Mouse (Mus musculus): ENCODE data around the gene Zcchc4. TPM values are rescaled to one million over a fixed set of nuclear protein-coding genes. Genes with fewer than 3 reads are reported as not detected.

Zcchc4 gene
- polyA plus RNA-seq, 1 experiment = 5.2 TPM

DNA sequence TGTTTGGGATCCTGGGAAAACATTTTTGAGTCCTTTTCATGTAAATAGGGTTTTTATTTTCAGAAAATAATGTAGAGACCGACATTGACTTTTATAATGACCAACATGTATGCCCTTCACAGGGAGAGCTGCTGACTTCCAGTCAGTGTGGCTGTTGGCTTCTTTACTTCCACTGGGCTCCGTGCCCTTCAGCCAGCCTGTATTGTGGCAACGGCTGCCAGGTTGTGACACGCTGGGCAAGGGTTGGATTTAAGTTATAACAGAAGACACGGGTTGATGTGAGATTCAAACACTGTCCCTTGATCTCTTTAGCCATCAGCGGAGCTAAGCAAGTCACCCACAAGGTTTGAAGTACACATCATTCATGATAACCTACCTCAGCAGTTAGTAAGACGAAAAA, 43.5 kb downstream of the Zcchc4 start:
- Histone ChIP-seq H3K4me3 (ENCODE audit: insufficient read depth, low read depth, low read length) (no peak overlapping the region), H3K27ac (replicated peaks; ENCODE audit: low read depth, low read length) (no peak overlapping the region), H3K4me1 (ENCODE audit: control insufficient read depth, insufficient read depth, insufficient read length, low read length) (no peaks in the 10 kb centered on the region)

DNA sequence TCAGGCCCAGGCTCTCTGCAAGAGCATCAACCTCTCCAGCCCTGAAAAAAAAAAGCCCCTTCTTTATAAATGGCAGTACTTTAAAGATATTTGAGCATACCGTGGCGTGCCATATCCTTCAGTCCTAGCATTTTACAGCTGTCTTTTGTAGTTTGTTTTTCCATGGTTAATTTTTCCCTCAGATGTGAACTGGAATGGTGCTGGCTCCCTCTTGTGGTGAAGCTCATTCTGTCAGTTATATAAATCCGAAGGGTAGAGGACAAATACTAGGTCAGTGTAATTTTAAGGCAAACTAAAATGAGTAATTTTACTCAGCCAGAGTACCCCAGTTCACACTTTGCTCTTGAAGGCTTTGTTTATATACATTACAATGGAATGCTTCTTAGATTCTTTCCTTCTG, 46.5 kb downstream of the Zcchc4 start:
- no peak overlapping the region for H3K27ac ChIP-seq (replicated peaks; ENCODE audit: low read depth, low read length)
- no peaks in the 10 kb centered on the region for H3K4me1 ChIP-seq (ENCODE audit: control insufficient read depth, insufficient read depth, insufficient read length, low read length)
- no peak overlapping the region for H3K4me3 ChIP-seq (ENCODE audit: insufficient read depth, low read depth, low read length)

DNA sequence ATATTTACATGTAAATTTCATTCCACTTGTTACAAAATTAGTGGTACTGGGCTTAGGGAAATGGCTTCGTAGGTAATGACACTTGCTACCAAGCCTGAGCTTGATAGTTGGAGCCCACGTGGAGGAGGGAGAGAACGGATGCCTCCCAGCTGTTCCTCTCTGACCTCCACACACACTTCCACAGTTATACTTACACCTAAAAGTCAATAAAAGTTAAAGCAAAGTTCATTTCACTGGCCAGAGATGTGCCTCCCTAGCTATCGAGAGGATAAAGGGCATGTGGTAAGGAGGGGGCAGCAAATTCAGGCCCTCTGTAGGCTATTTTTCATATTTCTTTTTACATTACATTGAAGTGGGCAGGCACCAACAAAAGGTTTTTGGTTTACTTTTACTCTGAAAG, 52.7 kb downstream of the Zcchc4 start:
- Histone ChIP-seq H3K4me1 (ENCODE audit: control insufficient read depth, insufficient read depth, insufficient read length, low read length) (no peaks in the 10 kb centered on the region), H3K4me3 (ENCODE audit: insufficient read depth, low read depth, low read length) (no peak overlapping the region)

DNA sequence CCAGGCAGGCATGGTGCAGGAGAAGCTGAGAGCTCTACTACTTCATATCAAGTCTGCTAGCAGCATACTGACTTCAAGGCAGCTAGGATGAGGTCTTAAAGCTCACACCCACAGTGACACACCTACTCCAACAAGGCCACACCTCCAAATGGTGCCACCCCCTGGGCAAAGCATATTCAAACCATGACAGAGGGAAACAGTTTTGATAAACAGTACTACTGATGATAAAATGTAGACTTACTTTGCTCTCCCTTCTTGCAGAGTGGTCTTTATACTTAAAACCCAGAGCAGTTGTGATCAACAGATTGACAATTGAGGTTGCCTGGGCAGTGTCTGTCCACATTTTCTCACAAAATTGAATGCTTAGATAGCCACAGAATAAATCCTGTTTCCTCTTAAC, 57.8 kb downstream of the Zcchc4 start:
- peaks cover 5% of the 10 kb centered on the region for H3K4me1 ChIP-seq (ENCODE audit: control insufficient read depth, insufficient read depth, insufficient read length, low read length)
- no peak overlapping the region for H3K27ac ChIP-seq (replicated peaks; ENCODE audit: low read depth, low read length)
- no peak overlapping the region for H3K4me3 ChIP-seq (ENCODE audit: insufficient read depth, low read depth, low read length)

More for the DNA sequence above, 52.7 kb downstream of the Zcchc4 start:
- H3K27ac ChIP-seq (replicated peaks; ENCODE audit: low read depth, low read length) = no peak overlapping the region

DNA sequence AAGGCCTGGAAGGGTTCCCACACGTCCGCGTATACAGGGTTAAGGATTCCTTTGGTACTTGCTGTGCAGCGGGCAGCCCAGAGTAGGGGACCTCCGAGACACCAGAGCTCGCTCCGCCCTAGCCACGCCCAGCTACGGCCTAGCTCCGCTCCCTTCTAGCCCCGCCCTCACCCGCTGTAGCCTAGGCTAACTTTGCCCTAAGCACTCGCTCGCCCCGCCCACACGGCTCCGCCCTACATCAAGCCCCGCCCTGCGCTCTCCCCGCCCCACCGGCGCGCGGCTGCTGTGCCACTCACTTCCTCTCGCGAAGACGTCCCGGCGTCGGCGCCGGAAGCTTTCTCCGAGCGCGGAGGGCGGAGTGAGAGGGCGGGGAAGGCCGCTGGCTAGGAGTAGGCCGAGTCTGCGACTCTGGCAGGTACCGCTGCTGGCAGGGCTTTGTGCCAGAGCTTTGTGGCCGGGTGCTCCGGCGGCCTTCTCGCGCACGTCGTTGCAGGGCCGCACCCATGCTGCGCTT, 58.6 kb downstream of the Zcchc4 start, which contains the start of gene Anapc4:
Gene Anapc4, plus strand, starts transcription at position 252 of the 514 bp plus-strand sequence.
- H3K4me3 ChIP-seq (ENCODE audit: insufficient read depth, low read depth, low read length) = peak within 1 kb of the TSS; percentile 78
- H3K27ac ChIP-seq (replicated peaks; ENCODE audit: low read depth, low read length) = peak within 1 kb of the TSS; percentile 37
- H3K4me1 ChIP-seq (ENCODE audit: control insufficient read depth, insufficient read depth, insufficient read length, low read length) = peaks cover 5% of the 10 kb centered on the region

DNA sequence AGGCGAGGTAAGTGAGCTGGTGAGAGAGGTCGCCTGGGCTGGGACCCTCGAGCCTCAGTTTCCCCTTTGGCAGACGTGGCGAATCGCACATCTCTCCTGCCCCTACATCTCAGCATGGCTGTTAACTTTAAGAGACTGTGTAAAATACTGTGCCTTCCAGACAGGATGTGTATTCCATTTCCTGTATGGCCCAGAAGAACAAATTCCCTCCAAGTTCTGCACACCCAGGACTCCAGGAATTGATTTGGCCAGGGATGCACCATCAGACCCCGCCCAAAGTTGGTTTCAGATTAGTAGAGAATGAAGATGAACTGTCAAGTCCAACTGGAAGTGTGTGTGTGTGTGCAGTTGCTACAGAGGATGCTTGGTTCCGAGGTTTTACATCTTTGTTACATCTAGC, 59.2 kb downstream of the Zcchc4 start:
- H3K27ac ChIP-seq (replicated peaks; ENCODE audit: low read depth, low read length) = peak overlapping the region; percentile 37
- peaks cover 5% of the 10 kb centered on the region for H3K4me1 ChIP-seq (ENCODE audit: control insufficient read depth, insufficient read depth, insufficient read length, low read length)
- H3K4me3 ChIP-seq (ENCODE audit: insufficient read depth, low read depth, low read length) = peak overlapping the region; percentile 78

DNA sequence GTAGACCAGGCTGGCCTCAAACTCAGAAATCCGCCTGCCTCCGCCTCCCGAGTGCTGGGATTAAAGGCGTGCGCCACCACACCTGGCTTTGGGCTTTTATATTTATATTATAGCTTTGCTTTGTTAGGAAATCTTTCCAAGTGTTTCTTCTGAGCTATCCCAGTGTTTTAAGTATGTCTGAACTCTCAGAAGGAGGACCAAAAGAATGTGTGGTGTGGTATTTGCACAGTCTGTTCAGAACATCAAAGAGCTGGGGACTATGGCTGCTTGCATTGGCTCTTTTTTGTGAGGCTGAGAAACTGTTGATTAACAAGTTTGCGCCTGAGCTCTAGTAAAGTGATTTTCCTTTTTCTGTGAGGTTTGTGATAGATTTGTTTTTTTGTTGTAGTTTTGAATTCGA, 69.1 kb downstream of the Zcchc4 start:
- Histone ChIP-seq H3K4me3 (ENCODE audit: insufficient read depth, low read depth, low read length) (no peak overlapping the region), H3K27ac (replicated peaks; ENCODE audit: low read depth, low read length) (no peak overlapping the region), H3K4me1 (ENCODE audit: control insufficient read depth, insufficient read depth, insufficient read length, low read length) (no peaks in the 10 kb centered on the region)

DNA sequence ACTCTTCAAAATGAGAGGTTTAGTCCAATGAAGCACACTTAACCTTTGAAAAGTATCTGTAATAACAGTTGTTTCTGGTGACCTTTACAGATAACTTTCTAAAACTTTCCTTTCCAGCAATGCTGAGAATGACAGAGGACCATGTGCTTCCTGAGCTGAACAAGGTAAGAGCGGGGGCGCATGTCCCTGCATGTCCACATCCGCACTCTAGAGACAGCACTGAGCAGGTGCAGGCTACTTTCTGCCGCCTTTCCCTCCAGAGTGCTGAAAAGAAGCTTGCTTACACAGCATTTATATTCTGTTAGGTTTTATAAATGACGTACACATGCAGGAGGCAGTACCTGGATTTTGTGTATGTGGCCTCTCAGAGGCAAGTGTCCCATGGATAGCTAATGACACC, 80.5 kb downstream of the Zcchc4 start:
- Histone ChIP-seq H3K4me3 (ENCODE audit: insufficient read depth, low read depth, low read length) (no peak overlapping the region), H3K27ac (replicated peaks; ENCODE audit: low read depth, low read length) (no peak overlapping the region), H3K4me1 (ENCODE audit: control insufficient read depth, insufficient read depth, insufficient read length, low read length) (no peaks in the 10 kb centered on the region)

DNA sequence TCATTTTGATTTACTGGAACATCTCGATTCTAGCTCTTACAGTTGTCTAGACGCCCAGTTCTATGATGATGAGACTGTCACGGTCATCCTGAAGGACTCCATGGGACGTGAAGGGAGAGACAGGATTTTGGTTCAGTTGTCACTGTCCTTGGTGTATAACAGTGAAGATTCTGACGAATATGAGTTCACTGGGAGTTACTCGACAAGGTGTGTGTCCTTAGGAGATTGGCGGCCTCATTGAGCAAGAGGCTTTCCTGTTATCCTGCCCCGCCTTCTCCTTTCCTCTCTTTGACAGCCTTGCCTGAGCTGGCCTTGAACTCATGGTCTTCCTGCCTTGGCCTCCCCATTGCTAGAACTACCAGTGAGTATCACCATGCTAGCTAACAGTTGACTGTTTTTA, 89.2 kb downstream of the Zcchc4 start:
- no peak overlapping the region for H3K27ac ChIP-seq (replicated peaks; ENCODE audit: low read depth, low read length)
- H3K4me1 ChIP-seq (ENCODE audit: control insufficient read depth, insufficient read depth, insufficient read length, low read length) = no peaks in the 10 kb centered on the region
- H3K4me3 ChIP-seq (ENCODE audit: insufficient read depth, low read depth, low read length) = no peak overlapping the region

DNA sequence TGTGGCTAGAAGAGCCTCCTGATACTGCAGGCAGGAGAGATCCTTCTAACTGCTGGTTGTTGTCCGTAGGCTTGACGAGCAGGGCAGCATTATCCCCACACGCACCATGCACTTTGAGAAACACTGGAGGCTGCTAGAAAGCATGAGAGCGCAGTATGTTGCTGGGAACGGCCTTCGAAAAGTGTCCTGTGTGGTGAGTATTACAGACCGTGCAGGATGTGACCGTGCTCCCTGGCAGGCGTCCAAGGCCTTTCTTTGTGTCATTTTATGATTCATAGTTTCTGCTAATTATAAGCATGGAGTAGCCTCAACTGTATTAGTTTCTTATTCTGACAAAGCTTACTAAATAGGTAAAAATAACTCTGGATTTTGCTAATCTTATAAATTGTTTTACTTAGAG, 90.6 kb downstream of the Zcchc4 start:
- H3K27ac ChIP-seq (replicated peaks; ENCODE audit: low read depth, low read length) = peak overlapping the region; percentile 34
- no peak overlapping the region for H3K4me3 ChIP-seq (ENCODE audit: insufficient read depth, low read depth, low read length)

DNA sequence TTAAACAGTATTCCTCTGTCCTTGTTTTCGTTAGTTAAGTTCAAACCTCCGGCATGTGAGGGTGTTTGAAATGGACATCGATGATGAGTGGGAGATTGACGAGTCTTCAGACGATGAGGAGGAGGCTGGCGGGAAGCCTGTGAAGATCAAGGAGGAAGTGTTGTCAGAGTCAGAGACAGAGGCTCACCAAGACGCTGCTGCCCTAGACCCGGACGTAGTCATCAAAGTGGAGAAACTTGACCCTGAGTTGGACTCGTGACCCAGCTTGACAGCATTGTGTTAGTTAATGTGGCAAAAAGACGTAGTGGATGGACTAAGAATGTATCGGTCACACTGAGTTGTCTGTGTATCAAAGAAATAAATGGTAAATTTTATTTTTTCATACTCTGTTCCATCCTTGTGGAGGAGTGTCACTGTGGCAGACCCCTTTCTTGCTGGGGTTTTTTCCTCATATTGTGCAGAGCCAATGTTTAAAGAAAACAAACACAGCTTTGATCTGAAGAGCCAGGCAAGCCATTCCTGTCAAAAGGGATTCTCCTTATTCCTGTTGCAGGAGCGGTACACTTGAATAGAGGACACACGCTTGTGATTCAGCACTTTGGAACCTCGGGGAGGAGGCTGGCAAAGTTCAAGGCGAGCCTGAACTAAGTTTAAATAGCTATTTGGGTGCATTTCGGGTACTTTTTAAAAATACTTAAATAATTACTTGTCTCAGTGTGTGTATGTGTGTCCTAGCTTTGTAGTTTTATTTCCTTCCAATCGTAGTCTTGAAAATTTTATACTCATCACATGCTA, 91.3 kb downstream of the Zcchc4 start:
- Histone ChIP-seq H3K4me1 (ENCODE audit: control insufficient read depth, insufficient read depth, insufficient read length, low read length) (no peaks in the 10 kb centered on the region), H3K27ac (replicated peaks; ENCODE audit: low read depth, low read length) (peak overlapping the region; percentile 58)

More for the DNA sequence above, 90.6 kb downstream of the Zcchc4 start:
- H3K4me1 ChIP-seq (ENCODE audit: control insufficient read depth, insufficient read depth, insufficient read length, low read length) = no peaks in the 10 kb centered on the region

DNA sequence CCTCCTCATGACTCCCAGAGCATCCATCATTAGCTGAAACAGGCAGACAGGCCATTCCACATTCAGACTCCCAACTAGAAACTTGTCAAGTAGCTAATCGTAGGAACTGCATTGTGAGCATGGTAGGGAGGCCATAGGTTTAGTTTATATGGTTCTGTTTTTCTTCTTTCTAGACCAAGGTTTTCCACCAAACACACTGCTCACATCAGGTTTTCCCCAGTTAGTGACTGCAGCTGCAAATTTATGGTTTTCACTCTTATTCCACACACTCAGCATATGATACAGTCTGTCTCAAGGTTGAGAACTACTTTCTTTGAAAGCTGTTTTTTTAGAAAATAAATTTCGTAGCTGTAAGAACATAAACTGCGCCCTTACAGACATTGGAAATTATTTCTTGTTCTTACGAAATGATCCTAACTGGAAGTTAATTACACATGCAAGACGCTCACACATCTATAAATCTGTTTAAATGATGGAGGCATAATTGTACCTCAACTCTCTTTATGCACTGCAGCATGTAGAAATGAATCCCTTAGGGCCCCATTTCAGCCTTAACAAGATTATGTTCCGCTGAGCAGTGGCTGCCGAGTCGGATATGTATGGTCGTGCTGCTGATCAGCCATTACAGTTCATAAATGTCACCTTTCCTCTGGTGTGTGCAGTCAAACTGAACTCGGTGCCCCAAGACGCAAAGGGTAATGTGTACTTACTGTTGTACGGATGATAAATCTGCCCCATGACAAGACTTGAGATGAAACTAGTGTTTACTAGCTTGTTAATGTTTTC, 93.9 kb downstream of the Zcchc4 start:
- Histone ChIP-seq H3K27ac (replicated peaks; ENCODE audit: low read depth, low read length) (no peak overlapping the region), H3K4me3 (ENCODE audit: insufficient read depth, low read depth, low read length) (no peak overlapping the region)

More for the DNA sequence above, 91.3 kb downstream of the Zcchc4 start:
- H3K4me3 ChIP-seq (ENCODE audit: insufficient read depth, low read depth, low read length) = no peak overlapping the region

DNA sequence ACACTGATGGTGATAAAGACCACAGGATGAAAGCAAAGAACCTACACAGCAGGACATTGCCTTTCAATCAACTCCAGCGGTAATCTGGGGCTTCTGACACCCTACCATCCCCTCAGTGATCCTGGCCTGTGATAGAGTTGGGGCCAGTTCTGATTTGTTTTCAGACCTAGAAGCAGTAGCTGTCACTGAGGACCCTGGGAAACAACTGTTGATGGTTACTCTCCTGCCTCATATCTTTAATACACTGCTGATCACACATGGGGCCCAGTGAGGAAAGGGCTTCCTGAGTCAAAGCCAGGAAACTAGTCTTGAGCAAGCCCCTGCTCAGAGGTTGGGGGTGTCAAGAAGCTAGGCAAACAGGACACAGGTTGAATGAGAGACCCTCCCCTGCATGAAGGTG, 96.3 kb downstream of the Zcchc4 start:
- no peak overlapping the region for H3K27ac ChIP-seq (replicated peaks; ENCODE audit: low read depth, low read length)
- no peak overlapping the region for H3K4me3 ChIP-seq (ENCODE audit: insufficient read depth, low read depth, low read length)
- H3K4me1 ChIP-seq (ENCODE audit: control insufficient read depth, insufficient read depth, insufficient read length, low read length) = no peaks in the 10 kb centered on the region

More for the DNA sequence above, 93.9 kb downstream of the Zcchc4 start:
- H3K4me1 ChIP-seq (ENCODE audit: control insufficient read depth, insufficient read depth, insufficient read length, low read length) = no peaks in the 10 kb centered on the region

DNA sequence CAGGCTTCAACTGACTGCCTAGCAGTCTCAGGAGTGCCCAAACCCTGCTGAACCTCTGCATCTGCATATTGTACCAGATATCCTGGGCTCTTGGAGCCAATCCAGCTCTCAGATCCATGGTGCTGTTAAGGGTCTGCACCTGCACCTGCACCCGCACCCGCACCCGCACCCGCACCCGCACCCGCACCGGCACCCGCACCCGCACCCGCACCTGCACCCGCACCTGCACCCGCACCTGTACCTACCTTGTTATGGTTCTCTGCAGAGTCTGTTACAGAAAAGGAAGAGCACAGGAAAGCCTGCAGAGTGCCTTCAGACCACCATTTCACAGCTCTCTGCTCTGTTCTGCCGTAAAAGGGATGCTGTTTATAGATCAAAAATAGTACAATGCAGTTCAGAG, 96.8 kb downstream of the Zcchc4 start:
- Histone ChIP-seq H3K4me3 (ENCODE audit: insufficient read depth, low read depth, low read length) (no peak overlapping the region), H3K27ac (replicated peaks; ENCODE audit: low read depth, low read length) (no peak overlapping the region), H3K4me1 (ENCODE audit: control insufficient read depth, insufficient read depth, insufficient read length, low read length) (no peaks in the 10 kb centered on the region)
